Mouse (Mus musculus) MEL (cell line): ENCODE results near the gene Celf2. TPM values are rescaled to one million over a fixed set of nuclear protein-coding genes. Genes with fewer than 3 reads are reported as not detected.
A peak's percentile ranks its signal among the peaks of the same experiment; 100 is the strongest.

Experiments
- DNase-seq: peaks from one replicate; pipeline ENCODE4 v3.0.0; 2011; ENCODE audit warnings: low read depth, low spot score
- H3K27ac ChIP-seq: 2 replicates; pipeline ENCODE4 v1.5.1; 2012; ENCODE audit warnings: low read depth, mild to moderate bottlenecking, control low read depth, low read length, moderate library complexity; ENCODE audit not compliant: control insufficient read depth
- H3K27me3 ChIP-seq, 2 experiments: fragments of 150-350 bp in 1 of 2; sonication (generic) in 1 of 2; 2 replicates each; pipeline ENCODE4 v1.6.1; 2012; ENCODE audit warnings: low read length in 2 of 2, mild to moderate bottlenecking in 2 of 2, improper control_type of control experiment in 1 of 2, moderate library complexity in 1 of 2; ENCODE audit not compliant: insufficient read depth in 2 of 2, control insufficient read depth in 1 of 2
- H3K36me3 ChIP-seq, 2 experiments: 2 replicates each; pipeline ENCODE4 v1.6.1; 2012 to 2014; ENCODE audit warnings: low read length in 2 of 2, improper control_type of control experiment in 1 of 2, inconsistent platforms in 1 of 2, mild to moderate bottlenecking in 1 of 2; ENCODE audit not compliant: insufficient read depth in 2 of 2, control insufficient read depth in 1 of 2
- H3K4me1 ChIP-seq, 2 experiments: fragments of 150-350 bp in 1 of 2; sonication (generic) in 1 of 2; 2 replicates each; pipeline ENCODE4 v1.6.1; 2012; ENCODE audit warnings: low read length in 2 of 2, improper control_type of control experiment in 1 of 2, mild to moderate bottlenecking in 1 of 2; ENCODE audit not compliant: insufficient read depth in 2 of 2, control insufficient read depth in 1 of 2
- H3K4me3 ChIP-seq, 2 experiments: fragments of 150-350 bp in 1 of 2; sonication (generic) in 1 of 2; 2 replicates each; pipeline ENCODE4 v1.5.1; 2012; ENCODE audit warnings: low read depth in 2 of 2, low read length in 2 of 2, mild to moderate bottlenecking in 2 of 2, moderate library complexity in 2 of 2, control low read depth in 1 of 2, improper control_type of control experiment in 1 of 2; ENCODE audit not compliant: control insufficient read depth in 1 of 2, insufficient read depth in 1 of 2
- H3K79me2 ChIP-seq: 2 replicates; pipeline ENCODE4 v1.6.1; 2012; ENCODE audit warnings: mild to moderate bottlenecking, low read length, moderate library complexity; ENCODE audit not compliant: control insufficient read depth, poor library complexity, insufficient read depth
- H3K9ac ChIP-seq: 2 replicates; pipeline ENCODE4 v1.6.1; 2012; ENCODE audit warnings: low read depth, mild to moderate bottlenecking, control low read depth, low read length, moderate library complexity; ENCODE audit not compliant: control insufficient read depth, poor library complexity, severe bottlenecking
- H3K9me3 ChIP-seq: fragments of 150-350 bp; sonication (generic); replicated peaks from 2 replicates; pipeline ENCODE4 v1.6.1; 2012; ENCODE audit warnings: mild to moderate bottlenecking, low read length, improper control_type of control experiment, moderate library complexity; ENCODE audit not compliant: insufficient read depth
- BHLHE40 ChIP-seq: IDR thresholded peaks from 2 replicates; pipeline ENCODE4 v1.6.1; 2012; ENCODE audit warnings: low read depth, mild to moderate bottlenecking, inconsistent platforms, low read length, improper control_type of control experiment, borderline replicate concordance
- CHD2 ChIP-seq: IDR thresholded peaks from 2 replicates; pipeline ENCODE4 v1.6.1; 2011; ENCODE audit warnings: low read length, improper control_type of control experiment
- GABPA ChIP-seq: IDR thresholded peaks from 2 replicates; pipeline ENCODE4 v1.6.1; 2012; ENCODE audit warnings: low read depth, mild to moderate bottlenecking, inconsistent platforms, low read length, improper control_type of control experiment, moderate library complexity
- GATA1 ChIP-seq: IDR thresholded peaks from 2 replicates; pipeline ENCODE4 v1.6.1; 2011; ENCODE audit warnings: low read depth, low read length, improper control_type of control experiment
- MAFK ChIP-seq: IDR thresholded peaks from 2 replicates; pipeline ENCODE4 v1.6.1; 2011; ENCODE audit warnings: low read depth, mild to moderate bottlenecking, low read length, improper control_type of control experiment, borderline replicate concordance
- MAZ ChIP-seq: IDR thresholded peaks from 2 replicates; pipeline ENCODE4 v1.6.1; 2012; ENCODE audit warnings: low read depth, mild to moderate bottlenecking, inconsistent platforms, low read length, improper control_type of control experiment
- MEF2A ChIP-seq: IDR thresholded peaks from 2 replicates; pipeline ENCODE4 v1.6.1; 2014; ENCODE audit warnings: low read depth, mild to moderate bottlenecking, inconsistent platforms, low read length, improper control_type of control experiment; ENCODE audit not compliant: poor library complexity, insufficient replicate concordance, severe bottlenecking; ENCODE audit errors: extremely low read depth
- MYC ChIP-seq: IDR thresholded peaks from 2 replicates; pipeline ENCODE4 v1.6.1; 2011; ENCODE audit warnings: low read depth, mild to moderate bottlenecking, low read length, improper control_type of control experiment, moderate library complexity
- NRF1 ChIP-seq: IDR thresholded peaks from 2 replicates; pipeline ENCODE4 v1.6.1; 2014; ENCODE audit warnings: low read depth, mild to moderate bottlenecking, inconsistent platforms, low read length, improper control_type of control experiment, moderate library complexity; ENCODE audit not compliant: poor library complexity, insufficient read depth, severe bottlenecking
- POLR2A ChIP-seq, 2 experiments: IDR thresholded peaks; 2 replicates each; pipeline ENCODE4 v1.6.1; 2011 to 2012; ENCODE audit warnings: low read length in 2 of 2, mild to moderate bottlenecking in 2 of 2, control low read depth in 1 of 2, improper control_type of control experiment in 1 of 2, low read depth in 1 of 2, moderate library complexity in 1 of 2; ENCODE audit not compliant: control insufficient read depth in 1 of 2, insufficient read depth in 1 of 2, poor library complexity in 1 of 2
- POLR2AphosphoS5 ChIP-seq: IDR thresholded peaks from 2 replicates; pipeline ENCODE4 v1.6.1; 2012; ENCODE audit warnings: low read depth, borderline replicate concordance, mild to moderate bottlenecking, inconsistent platforms, low read length, moderate library complexity, mixed read lengths
- SMC3 ChIP-seq: IDR thresholded peaks from 2 replicates; pipeline ENCODE4 v1.6.1; 2011; ENCODE audit warnings: low read depth, low read length, improper control_type of control experiment
- TAL1 ChIP-seq: IDR thresholded peaks from 2 replicates; pipeline ENCODE4 v1.6.1; 2012; ENCODE audit warnings: mild to moderate bottlenecking, inconsistent platforms, low read length, moderate library complexity, mixed read lengths
- ZC3H11A ChIP-seq: IDR thresholded peaks from 2 replicates; pipeline ENCODE4 v1.6.1; 2012; ENCODE audit warnings: low read depth, mild to moderate bottlenecking, inconsistent platforms, low read length, improper control_type of control experiment
- polyA plus RNA-seq, 2 experiments: library from polyadenylated mRNA; stranded (reverse) in 1 of 2; unstranded in 1 of 2; fragments of >175 nt in 1 of 2; fragments of >200 nt in 1 of 2; gene quantifications; 2 replicates each; pipeline versions ENCODE4 v1.2.1 to v1.2.4; 2012; ENCODE audit warnings: low replicate concordance in 2 of 2, low read depth in 1 of 2; ENCODE audit not compliant: insufficient read length in 2 of 2, insufficient read depth in 1 of 2, missing spikeins in 1 of 2
- total RNA-seq: library from RNA; depleted of rRNA; stranded (reverse); fragments of 300-350 nt; gene quantifications from 2 replicates; pipeline ENCODE4 v1.2.3, GENCODE M21; 2012

Celf2 gene
- total and polyA plus RNA-seq, 3 experiments, result 8.9 to 16.7 TPM; not detected in 1

DNA sequence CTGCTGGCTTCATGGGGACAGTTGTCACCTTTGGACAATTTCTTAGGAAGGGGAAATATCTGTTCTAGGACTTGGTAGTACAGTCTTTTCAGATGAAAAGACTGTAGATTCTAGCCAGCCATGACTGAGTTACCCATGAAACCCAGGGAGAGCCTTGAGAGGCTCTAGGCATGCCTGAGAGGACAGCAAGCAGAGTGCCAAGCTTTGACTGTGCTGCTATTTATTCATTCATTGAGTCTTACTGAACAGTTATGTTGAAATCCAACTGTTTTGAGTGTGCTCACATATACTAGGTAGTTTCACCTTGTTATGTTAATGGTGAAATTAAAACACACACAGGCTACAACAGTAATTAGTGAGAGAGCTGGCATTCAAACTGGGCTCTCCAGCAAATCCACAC lies 971.3 kb downstream of the Celf2 start (continued):
- TF ChIP-seq BHLHE40, result no peak

DNA sequence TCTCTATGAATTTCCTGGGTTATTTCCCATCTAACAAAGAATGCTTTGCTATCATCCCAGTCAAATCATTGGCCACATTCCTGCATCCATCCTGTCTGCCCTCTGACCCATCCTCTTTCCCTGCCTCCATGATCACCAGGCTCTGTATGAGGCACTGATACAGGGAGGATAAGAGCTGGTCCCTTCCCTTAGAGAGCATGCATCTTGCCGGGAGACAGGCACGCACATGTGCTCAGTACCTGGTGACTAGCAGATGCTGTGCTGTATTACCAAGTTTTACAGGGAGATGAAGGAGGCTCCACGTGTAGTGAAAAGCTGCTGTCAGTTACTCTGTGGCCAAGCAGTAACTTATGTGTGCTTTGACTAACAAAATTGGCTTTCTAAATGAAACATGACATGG lies 972.0 kb downstream of the Celf2 start:
- H3K4me1 ChIP-seq, result no peaks in the 10 kb centered on the region
- no peaks in the 10 kb centered on the region for H3K27me3 ChIP-seq
- DNase-seq, result no peak
- H3K4me3 ChIP-seq, result no peak overlapping the region
- H3K36me3 ChIP-seq, result no peaks in the 10 kb centered on the region
- H3K27ac ChIP-seq, result no peak overlapping the region
- H3K9ac ChIP-seq, result no peak overlapping the region
- no peaks in the 10 kb centered on the region for H3K9me3 ChIP-seq
- TF ChIP-seq GABPA, result no peak
- H3K79me2 ChIP-seq, result no peaks in the 10 kb centered on the region

DNA sequence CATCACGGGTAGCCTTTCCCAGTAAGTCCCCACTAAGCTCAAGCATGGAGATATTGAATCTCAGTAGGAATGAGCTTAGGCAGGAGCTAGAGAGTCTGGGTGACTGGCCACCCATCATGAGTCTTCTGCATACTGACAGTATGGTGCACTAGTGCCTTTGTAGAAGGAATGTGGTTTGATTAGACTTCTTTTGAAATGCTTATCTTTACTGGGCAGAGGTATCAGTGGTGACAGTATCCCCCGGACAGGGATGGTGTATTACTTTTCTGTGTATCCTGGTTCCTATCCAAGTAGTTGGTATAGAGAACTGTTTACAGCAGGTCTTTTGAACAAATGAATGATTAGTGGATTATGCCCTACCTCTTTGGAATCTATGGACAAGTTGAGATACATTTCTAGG lies 973.0 kb downstream of the Celf2 start:
- peak; percentile 11 for DNase-seq
- Histone ChIP-seq H3K79me2 (no peaks in the 10 kb centered on the region), H3K9ac (no peak overlapping the region), H3K4me1 (no peaks in the 10 kb centered on the region), H3K4me3 (no peak overlapping the region), H3K9me3 (no peaks in the 10 kb centered on the region), H3K27me3 (no peaks in the 10 kb centered on the region), H3K36me3 (no peaks in the 10 kb centered on the region), H3K27ac (no peak overlapping the region)
- no peak for TF ChIP-seq SMC3
- TF ChIP-seq GATA1, result 0 out of 2 replicates have a peak, but pooled peaks have one; percentile 5

DNA sequence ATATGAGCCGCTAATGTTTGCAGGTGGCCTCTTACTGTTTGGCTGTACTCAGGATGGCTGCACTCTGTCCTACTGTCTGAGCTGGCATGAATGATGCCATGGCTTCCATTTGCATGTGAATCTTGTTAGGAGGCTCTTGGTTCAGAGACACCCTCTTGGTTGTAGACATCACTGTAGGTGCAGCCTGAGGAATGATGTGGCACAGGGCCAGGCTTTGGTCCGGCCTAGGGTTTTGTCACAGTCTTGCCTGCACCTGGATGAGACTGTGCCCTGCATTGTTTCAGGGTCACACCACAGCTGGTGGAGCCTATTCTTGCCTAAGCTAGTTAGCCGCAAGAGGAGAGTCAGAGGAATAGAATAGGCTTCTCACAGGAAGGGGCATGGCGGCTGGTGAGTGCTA lies 977.0 kb downstream of the Celf2 start:
- Histone ChIP-seq H3K9ac (no peak overlapping the region), H3K4me3 (no peak overlapping the region), H3K27ac (no peak overlapping the region), H3K36me3 (no peaks in the 10 kb centered on the region), H3K9me3 (no peaks in the 10 kb centered on the region), H3K4me1 (no peaks in the 10 kb centered on the region), H3K79me2 (no peaks in the 10 kb centered on the region), H3K27me3 (no peaks in the 10 kb centered on the region)
- TF ChIP-seq TAL1, result no peak
- TF ChIP-seq POLR2AphosphoS5, result no peak
- no peak for TF ChIP-seq MYC
- no peak for TF ChIP-seq POLR2A (IDR thresholded peaks at IDR 0.05; ENCODE audit: control insufficient read depth in 1 of 2, insufficient read depth in 1 of 2, low read depth in 1 of 2, low read length in 2 of 2, poor library complexity in 1 of 2)
- TF ChIP-seq MAZ, result no peak
- no peak for TF ChIP-seq MAFK
- TF ChIP-seq CHD2, result no peak
- TF ChIP-seq SMC3, result no peak
- no peak for TF ChIP-seq BHLHE40
- no peak for TF ChIP-seq GABPA
- TF ChIP-seq ZC3H11A, result no peak
- TF ChIP-seq NRF1, result no peak
- TF ChIP-seq MEF2A, result no peak
- no peak for DNase-seq
